Mouse (Mus musculus): ENCODE measurements around the gene Doc2g. TPM values are rescaled to one million over a fixed set of nuclear protein-coding genes. Genes with fewer than 3 reads are reported as not detected.

Gene Doc2g
- polyA plus RNA-seq, 1 experiment, result not detected

DNA sequence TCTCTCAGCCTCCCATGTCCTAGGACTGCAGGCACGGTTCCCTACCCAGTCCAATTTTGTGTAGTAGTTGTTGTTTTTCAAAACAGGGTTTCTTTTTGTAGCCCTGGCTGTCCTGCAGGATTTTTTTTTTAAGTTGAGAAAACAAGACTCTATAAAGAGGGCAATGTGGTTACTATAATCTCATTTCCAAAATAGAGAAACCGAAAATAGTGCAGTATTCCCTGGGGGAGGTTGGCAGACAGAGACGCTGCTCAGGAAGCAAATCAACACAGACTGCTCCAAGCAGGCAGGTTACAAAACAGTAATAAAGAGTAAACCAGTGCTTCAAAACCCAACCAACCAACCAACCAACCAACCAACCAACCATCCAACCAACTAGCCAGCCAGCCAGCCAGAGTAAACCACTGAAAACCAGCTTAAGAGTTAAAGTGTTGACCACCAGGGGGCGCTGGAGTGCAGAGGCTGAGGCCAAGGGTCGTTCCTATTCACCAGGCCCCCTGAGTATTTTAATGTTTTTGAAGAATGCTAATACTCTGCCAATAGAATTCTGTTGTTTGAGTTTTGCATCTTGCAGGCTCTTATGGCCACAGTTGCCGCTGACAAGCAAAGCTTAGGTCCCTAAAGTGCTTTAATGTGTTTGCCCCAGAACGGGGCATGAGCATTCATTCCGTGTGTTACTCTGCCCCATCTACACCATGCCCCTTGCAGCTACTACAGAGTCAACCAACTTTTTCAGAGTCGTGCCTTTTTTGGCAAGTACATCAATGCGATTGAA is 48.8 kb downstream of the Doc2g start:
- 52% methylated on average over 10 of the region's 10 CpGs for WGBS
- TF ChIP-seq POLR2A (IDR thresholded peaks at IDR 0.05; ENCODE audit: insufficient read depth, low read depth, low read length), result no peak
- TF ChIP-seq CTCF (IDR thresholded peaks at IDR 0.05; ENCODE audit: insufficient read depth, low read depth, low read length), result peak; percentile 78
- H3K4me1 ChIP-seq (ENCODE audit: control insufficient read depth, insufficient read depth, low read length), result no peaks in the 10 kb centered on the region
- no peak overlapping the region for H3K27ac ChIP-seq (ENCODE audit: insufficient read depth, low read depth, low read length)
- H3K4me3 ChIP-seq (ENCODE audit: insufficient read depth, low read depth, low read length), result no peak overlapping the region

GRCm38 (mm10) chr19:4052516-4053030 is 49.5 kb downstream of the Doc2g start:
- Histone ChIP-seq H3K4me1 (ENCODE audit: control insufficient read depth, insufficient read depth, low read length) (no peaks in the 10 kb centered on the region), H3K27ac (ENCODE audit: insufficient read depth, low read depth, low read length) (no peak overlapping the region), H3K4me3 (ENCODE audit: insufficient read depth, low read depth, low read length) (no peak overlapping the region)
- no peak for TF ChIP-seq CTCF (IDR thresholded peaks at IDR 0.05; ENCODE audit: insufficient read depth, low read depth, low read length)
- no peak for TF ChIP-seq POLR2A (IDR thresholded peaks at IDR 0.05; ENCODE audit: insufficient read depth, low read depth, low read length)
- WGBS, result 87% methylated on average over 5 of the region's 5 CpGs

- H3K4me3 ChIP-seq (ENCODE audit: insufficient read depth, low read depth, low read length), result no peak overlapping the region
Observed at GRCm38 (mm10) chr19:4054613-4055012, 51.5 kb downstream of the Doc2g start.

GRCm38 (mm10) chr19:4055216-4055946 is 52.3 kb downstream of the Doc2g start:
- H3K4me1 ChIP-seq (ENCODE audit: control insufficient read depth, insufficient read depth, low read length), result no peaks in the 10 kb centered on the region
- H3K4me3 ChIP-seq (ENCODE audit: insufficient read depth, low read depth, low read length), result no peak overlapping the region
- no peak for TF ChIP-seq CTCF (IDR thresholded peaks at IDR 0.05; ENCODE audit: insufficient read depth, low read depth, low read length)
- no peak for TF ChIP-seq POLR2A (IDR thresholded peaks at IDR 0.05; ENCODE audit: insufficient read depth, low read depth, low read length)
- no peak overlapping the region for H3K27ac ChIP-seq (ENCODE audit: insufficient read depth, low read depth, low read length)
- 74% methylated on average over 8 of the region's 8 CpGs for WGBS

More at GRCm38 (mm10) chr19:4054613-4055012, 51.5 kb downstream of the Doc2g start:
- H3K27ac ChIP-seq (ENCODE audit: insufficient read depth, low read depth, low read length), result no peak overlapping the region
- 93% methylated on average over 5 of the region's 5 CpGs for WGBS
- TF ChIP-seq POLR2A (IDR thresholded peaks at IDR 0.05; ENCODE audit: insufficient read depth, low read depth, low read length) (no peak), CTCF (IDR thresholded peaks at IDR 0.05; ENCODE audit: insufficient read depth, low read depth, low read length) (no peak)
- H3K4me1 ChIP-seq (ENCODE audit: control insufficient read depth, insufficient read depth, low read length), result no peaks in the 10 kb centered on the region

GRCm38 (mm10) chr19:4055947-4056693 is 53.0 kb downstream of the Doc2g start:
- H3K4me3 ChIP-seq (ENCODE audit: insufficient read depth, low read depth, low read length), result no peak overlapping the region
- no peaks in the 10 kb centered on the region for H3K4me1 ChIP-seq (ENCODE audit: control insufficient read depth, insufficient read depth, low read length)
- WGBS, result 67% methylated on average over 15 of the region's 15 CpGs
- no peak overlapping the region for H3K27ac ChIP-seq (ENCODE audit: insufficient read depth, low read depth, low read length)
- TF ChIP-seq POLR2A (IDR thresholded peaks at IDR 0.05; ENCODE audit: insufficient read depth, low read depth, low read length) (no peak), CTCF (IDR thresholded peaks at IDR 0.05; ENCODE audit: insufficient read depth, low read depth, low read length) (no peak)

Other genes with a start within 250 kb of the Doc2g start
- gene Kmt5b, start 235.9 kb upstream of the Doc2g start, polyA plus RNA-seq (2012; ENCODE audit: insufficient read depth, insufficient read length, low replicate concordance, missing spikeins), result 90.0 TPM in 1 of 2 replicates, not detected in the other
- gene Chka, start 151.5 kb upstream of the Doc2g start, polyA plus RNA-seq (2012; ENCODE audit: insufficient read depth, insufficient read length, low replicate concordance, missing spikeins), result not detected in 2 replicates
- gene Tcirg1, start 96.2 kb upstream of the Doc2g start, polyA plus RNA-seq (2012; ENCODE audit: insufficient read depth, insufficient read length, low replicate concordance, missing spikeins), result not detected in 2 replicates
- gene Ndufs8, start 90.5 kb upstream of the Doc2g start, polyA plus RNA-seq (2012; ENCODE audit: insufficient read depth, insufficient read length, low replicate concordance, missing spikeins), result not detected in 2 replicates
- gene Aldh3b1, start 73.5 kb upstream of the Doc2g start, polyA plus RNA-seq (2012; ENCODE audit: insufficient read depth, insufficient read length, low replicate concordance, missing spikeins), result not detected in 2 replicates
- not detected in 2 replicates for gene Unc93b1, start 68.1 kb upstream of the Doc2g start, polyA plus RNA-seq (2012; ENCODE audit: insufficient read depth, insufficient read length, low replicate concordance, missing spikeins)
- not detected in 2 replicates for gene Aldh3b3, start 44.7 kb upstream of the Doc2g start, polyA plus RNA-seq (2012; ENCODE audit: insufficient read depth, insufficient read length, low replicate concordance, missing spikeins)
- gene Aldh3b2, start 31.0 kb upstream of the Doc2g start, polyA plus RNA-seq (2012; ENCODE audit: insufficient read depth, insufficient read length, low replicate concordance, missing spikeins), result not detected in 2 replicates
- gene Acy3, start 16.7 kb upstream of the Doc2g start, polyA plus RNA-seq (2012; ENCODE audit: insufficient read depth, insufficient read length, low replicate concordance, missing spikeins), result not detected in 2 replicates
- gene Tbx10, start 10.6 kb upstream of the Doc2g start, polyA plus RNA-seq (2012; ENCODE audit: insufficient read depth, insufficient read length, low replicate concordance, missing spikeins), result not detected in 2 replicates
- gene Nudt8, start 2.7 kb upstream of the Doc2g start, polyA plus RNA-seq (2012; ENCODE audit: insufficient read depth, insufficient read length, low replicate concordance, missing spikeins), result not detected in 2 replicates
- gene Gm49405, start 2.7 kb upstream of the Doc2g start, polyA plus RNA-seq (2012; ENCODE audit: insufficient read depth, insufficient read length, low replicate concordance, missing spikeins), result not detected in 2 replicates
- gene Ndufv1, start 9.5 kb downstream of the Doc2g start, polyA plus RNA-seq (2012; ENCODE audit: insufficient read depth, insufficient read length, low replicate concordance, missing spikeins), result 777 TPM in 1 of 2 replicates, not detected in the other
- gene Gstp1, start 34.7 kb downstream of the Doc2g start, polyA plus RNA-seq (2012; ENCODE audit: insufficient read depth, insufficient read length, low replicate concordance, missing spikeins), result not detected in 2 replicates
- gene Gstp2, start 42.7 kb downstream of the Doc2g start, polyA plus RNA-seq (2012; ENCODE audit: insufficient read depth, insufficient read length, low replicate concordance, missing spikeins), result not detected in 2 replicates
- not detected in 2 replicates for gene Gstp3, start 56.3 kb downstream of the Doc2g start, polyA plus RNA-seq (2012; ENCODE audit: insufficient read depth, insufficient read length, low replicate concordance, missing spikeins)
- gene Cabp2, start 78.3 kb downstream of the Doc2g start, polyA plus RNA-seq (2012; ENCODE audit: insufficient read depth, insufficient read length, low replicate concordance, missing spikeins), result not detected in 2 replicates
- not detected in 2 replicates for gene Cdk2ap2, start 93.9 kb downstream of the Doc2g start, polyA plus RNA-seq (2012; ENCODE audit: insufficient read depth, insufficient read length, low replicate concordance, missing spikeins)
- not detected in 2 replicates for gene Pitpnm1, start 96.7 kb downstream of the Doc2g start, polyA plus RNA-seq (2012; ENCODE audit: insufficient read depth, insufficient read length, low replicate concordance, missing spikeins)
- gene Aip, start 122.5 kb downstream of the Doc2g start, polyA plus RNA-seq (2012; ENCODE audit: insufficient read depth, insufficient read length, low replicate concordance, missing spikeins), result not detected in 2 replicates
- not detected in 2 replicates for gene Gpr152, start 136.5 kb downstream of the Doc2g start, polyA plus RNA-seq (2012; ENCODE audit: insufficient read depth, insufficient read length, low replicate concordance, missing spikeins)
- gene Cabp4, start 140.7 kb downstream of the Doc2g start, polyA plus RNA-seq (2012; ENCODE audit: insufficient read depth, insufficient read length, low replicate concordance, missing spikeins), result not detected in 2 replicates
- gene Coro1b, start 145.3 kb downstream of the Doc2g start, polyA plus RNA-seq (2012; ENCODE audit: insufficient read depth, insufficient read length, low replicate concordance, missing spikeins), result not detected in 2 replicates
- 485 TPM in 1 of 2 replicates, not detected in the other for gene Ptprcap, start 150.3 kb downstream of the Doc2g start, polyA plus RNA-seq (2012; ENCODE audit: insufficient read depth, insufficient read length, low replicate concordance, missing spikeins)
- not detected in 2 replicates for gene Rps6kb2, start 160.0 kb downstream of the Doc2g start, polyA plus RNA-seq (2012; ENCODE audit: insufficient read depth, insufficient read length, low replicate concordance, missing spikeins)
- gene Carns1, start 172.2 kb downstream of the Doc2g start, polyA plus RNA-seq (2012; ENCODE audit: insufficient read depth, insufficient read length, low replicate concordance, missing spikeins), result not detected in 2 replicates
- 247 TPM in 1 of 2 replicates, not detected in the other for gene Tbc1d10c, start 188.0 kb downstream of the Doc2g start, polyA plus RNA-seq (2012; ENCODE audit: insufficient read depth, insufficient read length, low replicate concordance, missing spikeins)
- 405 and 768 TPM in 2 replicates for gene Ppp1ca, start 188.8 kb downstream of the Doc2g start, polyA plus RNA-seq (2012; ENCODE audit: insufficient read depth, insufficient read length, low replicate concordance, missing spikeins)
- gene Rad9a, start 198.3 kb downstream of the Doc2g start, polyA plus RNA-seq (2012; ENCODE audit: insufficient read depth, insufficient read length, low replicate concordance, missing spikeins), result not detected in 2 replicates
- not detected in 2 replicates for gene Clcf1, start 210.9 kb downstream of the Doc2g start, polyA plus RNA-seq (2012; ENCODE audit: insufficient read depth, insufficient read length, low replicate concordance, missing spikeins)
- not detected in 2 replicates for gene AC109138.7, start 211.0 kb downstream of the Doc2g start, polyA plus RNA-seq (2012; ENCODE audit: insufficient read depth, insufficient read length, low replicate concordance, missing spikeins)
- not detected in 2 replicates for gene Pold4, start 228.6 kb downstream of the Doc2g start, polyA plus RNA-seq (2012; ENCODE audit: insufficient read depth, insufficient read length, low replicate concordance, missing spikeins)

Data from olfactory bulb, adult 2 months (tissue).